Mouse (Mus musculus) embryonic fibroblast, embryonic 13.5 days (primary cell): ENCODE data around the gene Trip10.

Experiments used
- CTCF ChIP-seq: IDR thresholded peaks from 2 replicates; pipeline ENCODE4 v1.5.1; 2011; ENCODE audit warnings: mild to moderate bottlenecking, control low read depth, low read length, moderate library complexity, borderline replicate concordance; ENCODE audit not compliant: insufficient read depth
- POLR2A ChIP-seq: IDR thresholded peaks from 2 replicates; pipeline ENCODE4 v1.6.1; 2011; ENCODE audit warnings: low read depth, mild to moderate bottlenecking, control low read depth, low read length, moderate library complexity

GRCm38 (mm10) chr17:57209330-57209729, 39.9 kb upstream of the Trip10 start:
- no peak for TF ChIP-seq CTCF
- TF ChIP-seq POLR2A, result no peak
